Mouse (Mus musculus): Measurements from ENCODE around the gene Fcho2.

DNA sequence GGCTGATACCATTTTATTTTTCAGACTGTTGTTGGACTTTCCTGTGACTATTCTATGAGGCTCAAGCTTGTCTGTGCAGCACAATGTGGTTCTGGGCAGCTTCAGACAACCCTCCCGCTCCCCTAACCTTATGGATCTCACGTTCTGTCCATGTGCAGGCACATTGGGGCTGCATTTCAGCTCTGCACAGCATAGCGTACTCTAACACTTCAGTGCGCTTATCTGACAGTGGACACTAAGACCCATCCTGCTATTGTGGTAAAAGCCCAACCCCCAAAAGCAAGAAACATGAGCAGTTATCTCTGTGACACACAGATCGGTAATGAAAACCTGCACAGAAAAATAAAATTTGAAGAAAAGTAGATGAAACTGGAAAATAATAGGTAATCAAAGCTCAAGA is 20.5 kb upstream of the Fcho2 start:
- TF ChIP-seq CTCF (IDR thresholded peaks at IDR 0.05) (no peak), EP300 (IDR thresholded peaks at IDR 0.05) (no peak)

Measured in lung, postnatal 0 days (tissue).